Mouse (Mus musculus) gastrocnemius, postnatal 4 days (tissue): Measurements from ENCODE around the gene Enpp7. TPM values are rescaled to one million over a fixed set of nuclear protein-coding genes. Genes with fewer than 3 reads are reported as not detected.

Experiments used
- DNase-seq, 2 experiments: peaks; one replicate each; pipeline ENCODE4 v3.0.0; 2021 to 2022; ENCODE audit warnings: low spot score in 2 of 2, mixed read lengths in 2 of 2
- long read RNA-seq, 2 experiments: library from polyadenylated mRNA; stranded (forward); transcript quantifications; one replicate each; pipeline ENCODE4 v2.0.0; 2021
- total RNA-seq, 2 experiments: library from RNA; stranded (reverse); gene quantifications; 2 replicates each; pipeline ENCODE4 v1.2.3; 2021

Gene Enpp7
- total RNA-seq: not detected
- long read RNA-seq, experiment 1: 0 reads
- long read RNA-seq, experiment 2: 0 reads

DNA sequence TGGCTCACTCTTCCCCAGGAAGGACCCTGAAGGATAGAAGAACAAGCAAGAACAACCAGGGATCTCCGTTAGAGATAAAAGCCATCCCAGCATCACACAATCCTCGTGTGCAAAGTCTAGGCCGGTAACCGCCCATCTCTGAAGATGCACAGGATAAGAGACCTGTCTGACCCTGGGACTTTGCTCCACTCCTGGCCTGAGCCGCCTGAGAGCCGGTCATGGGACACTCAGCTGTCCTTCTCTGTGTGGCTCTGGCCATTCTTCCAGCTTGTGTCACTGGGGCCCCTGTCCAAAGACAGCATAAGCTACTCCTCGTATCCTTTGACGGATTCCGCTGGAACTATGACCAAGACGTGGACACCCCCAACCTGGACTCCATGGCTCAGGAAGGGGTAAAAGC is at the start of gene Enpp7:
Gene Enpp7, plus strand, starts transcription at position 190 of the 400 bp plus-strand sequence.
- DNase-seq: no peak

- no peak for DNase-seq
Measured at GRCm38 (mm10) chr11:118939731-118940130, 48.3 kb upstream of the Enpp7 start.

GRCm38 (mm10) chr11:118940539-118940938 is 47.4 kb upstream of the Enpp7 start:
- no peak for DNase-seq

DNA sequence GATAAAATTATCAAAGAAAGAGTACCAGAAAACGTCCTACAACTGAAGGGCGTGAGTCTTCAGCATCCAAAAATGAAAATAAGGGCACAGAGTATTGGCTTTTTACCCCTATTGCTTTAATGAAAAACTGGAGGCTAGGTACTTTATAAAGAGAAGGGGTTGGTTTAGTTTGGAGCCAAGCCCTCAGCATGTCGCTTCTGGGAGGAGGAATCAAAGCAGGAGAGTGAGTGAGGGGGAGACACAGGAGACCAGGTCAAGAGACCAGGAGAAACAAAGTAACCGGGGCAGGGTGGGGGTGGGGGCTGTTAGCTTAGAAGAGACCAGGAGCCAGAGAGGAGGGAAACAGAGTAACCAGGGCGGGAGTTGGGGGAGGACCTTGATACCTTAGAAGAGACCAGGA is 46.7 kb upstream of the Enpp7 start:
- no peak for DNase-seq

DNA sequence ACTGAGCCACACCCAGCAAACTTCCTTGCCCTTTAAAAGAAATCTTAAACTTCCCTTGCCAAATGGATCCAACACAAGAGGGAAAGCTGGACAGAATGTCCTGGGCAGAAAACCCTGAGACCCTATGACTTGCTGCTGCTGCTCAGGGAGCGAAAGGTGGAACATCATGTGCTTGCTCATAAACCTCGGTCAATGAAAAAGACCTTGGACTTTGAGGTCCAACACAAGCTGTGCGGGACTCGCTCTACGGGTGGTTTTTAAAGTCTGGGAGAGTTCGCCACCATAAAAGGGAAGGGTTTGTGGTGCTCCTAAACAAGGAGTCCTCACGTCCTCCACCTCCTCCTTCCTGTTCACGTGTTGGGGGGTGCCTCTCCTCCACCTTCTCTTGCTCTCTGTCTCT is 42.1 kb upstream of the Enpp7 start:
- no peak for DNase-seq

- DNase-seq: no peak
Measured at GRCm38 (mm10) chr11:118955016-118955415, 33.0 kb upstream of the Enpp7 start.

GRCm38 (mm10) chr11:118957070-118957471 is 30.9 kb upstream of the Enpp7 start:
- peak in 1 of 2 experiments; percentile 43 for DNase-seq

DNA sequence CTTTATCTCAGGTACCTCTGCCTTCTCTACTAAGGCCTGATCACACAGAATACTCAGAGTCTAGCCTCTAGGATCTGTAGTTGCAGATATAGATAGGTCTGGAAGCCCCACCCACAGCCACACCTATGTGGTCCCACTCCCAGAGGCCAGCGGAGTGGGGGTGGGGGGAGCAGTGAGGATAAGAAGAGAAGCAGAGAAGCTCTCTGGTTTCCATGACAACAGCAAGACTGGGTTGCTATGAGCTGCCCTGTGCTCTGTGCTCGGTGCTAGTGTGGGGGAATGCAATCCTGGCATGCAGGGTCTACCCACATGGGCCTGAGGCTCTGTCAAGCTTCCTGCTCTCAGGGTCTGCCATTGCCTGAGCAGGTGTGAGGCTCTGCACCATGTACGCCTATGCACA is 27.3 kb upstream of the Enpp7 start:
- DNase-seq: no peak

DNA sequence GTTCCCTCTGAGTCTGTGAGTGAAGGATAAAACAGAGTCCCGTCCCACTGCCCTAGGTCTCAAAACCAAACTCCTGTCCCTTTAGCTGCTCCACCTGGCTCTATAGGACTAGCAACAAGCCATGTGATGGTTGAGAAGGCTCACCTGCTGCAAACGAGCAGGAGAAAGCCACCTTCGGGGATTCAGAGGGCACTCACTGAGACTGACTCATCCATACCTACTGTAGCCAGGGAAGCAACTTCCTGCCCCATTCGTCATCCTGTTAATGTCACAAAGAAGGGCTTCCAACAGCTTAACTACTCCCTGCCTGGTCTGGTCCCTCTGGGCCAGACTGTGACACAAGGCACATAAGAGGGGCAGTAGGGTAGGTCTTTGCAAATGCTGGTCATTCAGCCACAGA is 25.5 kb upstream of the Enpp7 start:
- no peak for DNase-seq

DNA sequence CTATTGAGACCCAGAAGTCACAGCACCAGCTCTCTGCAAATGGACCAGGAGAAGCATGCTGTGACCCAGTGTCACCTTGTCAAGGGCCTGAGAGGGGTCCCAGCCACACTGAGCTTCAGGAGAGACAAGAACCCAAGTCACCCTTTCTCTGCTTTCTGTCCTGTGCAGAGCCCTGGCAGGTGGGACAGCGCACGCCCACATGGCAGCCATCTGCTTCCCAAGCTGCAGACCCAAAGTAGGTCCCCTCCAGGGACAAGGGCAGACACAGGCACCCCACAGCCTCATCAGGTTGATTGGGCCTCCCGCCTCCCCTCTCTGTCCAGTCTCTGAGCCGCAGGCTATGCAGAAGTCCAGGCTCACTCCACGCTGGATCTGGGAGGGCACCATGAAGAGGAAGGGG is 24.1 kb upstream of the Enpp7 start:
- no peak for DNase-seq

DNA sequence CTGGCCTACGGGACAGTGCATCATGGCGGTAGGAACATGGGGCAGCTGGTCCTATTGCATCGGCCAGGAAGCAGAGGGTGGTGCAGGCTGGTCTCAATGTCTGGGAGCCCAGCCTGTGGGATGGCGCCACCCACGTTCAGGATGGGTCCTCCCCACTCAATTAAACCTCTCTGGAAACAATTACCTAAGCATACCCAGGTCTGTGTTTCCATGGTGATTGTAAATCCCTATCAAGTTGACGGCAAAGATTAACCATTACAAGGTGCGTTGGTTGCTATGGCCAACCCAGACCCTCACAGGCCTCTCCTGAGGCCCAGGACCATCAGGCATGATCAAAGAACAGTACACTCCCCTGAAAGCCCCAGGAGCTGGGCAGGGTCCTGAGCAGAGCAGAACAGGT is 22.9 kb upstream of the Enpp7 start:
- DNase-seq: no peak

GRCm38 (mm10) chr11:118971470-118972034 is 16.4 kb upstream of the Enpp7 start:
- DNase-seq: no peak

DNA sequence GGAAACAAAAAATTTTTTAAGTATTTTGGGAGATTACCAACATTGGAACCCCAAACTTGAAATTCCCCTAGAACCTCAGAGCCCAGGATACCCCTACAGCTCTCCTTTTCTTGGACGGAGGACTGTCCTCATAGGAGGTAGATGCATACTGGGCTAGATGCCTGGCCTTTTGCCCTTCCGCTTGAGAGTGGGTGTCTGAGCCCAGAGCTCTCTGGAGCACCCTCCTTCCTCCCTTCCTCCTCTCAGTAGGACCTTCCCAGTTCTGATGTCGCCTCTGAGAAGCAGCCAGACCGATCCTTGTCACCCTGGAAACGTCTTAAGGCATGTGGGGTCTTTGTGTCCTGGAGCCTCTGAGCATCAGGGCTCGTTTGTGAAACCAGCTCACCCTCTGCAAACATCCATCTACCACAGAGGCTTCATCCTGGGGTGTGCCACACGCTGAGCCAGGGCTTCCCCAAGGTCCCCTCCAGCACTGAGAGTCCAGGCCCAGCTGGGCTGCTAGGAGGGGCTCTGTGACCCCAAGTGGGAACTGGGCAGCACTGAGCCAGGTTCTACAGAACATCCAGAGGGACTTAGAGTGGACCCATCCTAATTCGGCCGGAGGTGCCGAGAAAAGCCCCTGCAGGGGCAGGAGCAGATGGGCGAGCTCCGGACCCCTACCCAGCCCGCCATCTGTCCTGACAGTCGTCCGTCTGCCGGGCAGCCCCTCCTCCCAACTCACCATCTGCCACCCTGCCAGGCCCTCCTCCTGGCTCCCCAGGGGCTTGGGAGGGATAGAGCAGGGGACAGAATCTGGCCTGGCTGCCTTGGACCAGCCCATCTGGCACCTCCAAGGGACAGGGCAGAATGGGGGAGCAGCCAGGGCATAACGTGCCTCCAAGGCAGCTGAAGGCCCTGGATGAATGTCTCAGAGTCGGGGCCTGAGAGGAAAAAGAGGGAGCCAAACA is 15.3 kb upstream of the Enpp7 start:
- no peak for DNase-seq

DNA sequence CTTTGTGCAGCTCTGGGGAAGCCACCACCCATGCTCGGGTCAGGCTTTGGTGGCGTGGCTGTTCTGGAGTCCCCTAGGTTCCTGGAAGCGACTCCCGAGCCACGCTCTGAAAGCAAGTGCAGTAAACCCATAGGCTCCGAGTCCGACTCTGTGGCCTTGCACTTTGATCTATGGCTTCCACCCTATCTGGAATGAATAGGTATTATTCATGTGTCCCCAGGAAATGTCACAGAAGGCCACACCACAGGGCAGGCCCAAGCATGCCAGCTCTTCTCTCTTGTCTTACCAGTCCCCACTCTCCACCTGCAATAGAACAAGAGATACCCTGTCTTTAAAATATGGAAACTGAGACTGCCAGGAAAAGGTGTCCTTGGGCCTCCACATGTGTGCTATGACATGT is 13.6 kb upstream of the Enpp7 start:
- DNase-seq: no peak

DNA sequence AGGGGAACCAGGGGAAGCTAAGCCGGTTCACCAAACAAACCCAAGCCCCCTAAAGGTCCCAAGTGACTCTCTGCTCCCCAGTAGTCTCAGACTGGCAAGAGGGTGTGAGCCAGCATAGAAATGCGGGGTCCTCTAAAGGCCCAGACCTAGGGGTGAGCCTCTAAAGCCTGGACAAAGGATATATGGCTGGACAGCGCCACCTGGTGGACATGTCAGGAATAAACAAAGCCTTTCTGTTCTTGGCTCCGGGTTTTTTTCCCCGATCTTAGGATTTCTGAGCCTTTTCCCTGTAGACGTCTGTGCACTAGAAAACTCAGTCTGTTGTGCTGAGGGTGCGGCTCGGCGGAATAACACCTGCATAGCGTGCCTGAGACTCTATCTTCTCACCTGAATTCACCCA is 12.6 kb upstream of the Enpp7 start:
- DNase-seq: peak in 1 of 2 experiments; percentile 59

DNA sequence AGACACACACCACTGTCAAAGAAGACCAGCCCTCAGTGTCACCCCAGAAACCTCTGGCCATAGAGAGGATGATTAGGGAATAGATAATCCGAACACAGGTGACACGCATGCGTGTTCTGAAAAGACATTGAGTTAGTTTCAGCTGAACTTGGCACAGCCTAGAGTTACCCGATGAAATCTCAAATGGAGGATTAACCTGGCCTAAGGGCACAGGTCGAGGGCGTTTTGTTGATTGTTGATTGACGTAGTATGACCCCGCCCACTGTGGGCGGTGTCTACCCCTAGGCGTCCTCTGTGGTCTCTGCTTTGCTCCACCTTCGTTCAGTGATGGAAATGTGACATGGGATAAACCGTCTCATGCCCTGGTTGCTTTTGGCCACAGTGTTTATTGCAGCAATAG is 12.1 kb upstream of the Enpp7 start:
- no peak for DNase-seq

- DNase-seq: no peak
Measured at GRCm38 (mm10) chr11:118980388-118980787, 7.6 kb upstream of the Enpp7 start.

DNA sequence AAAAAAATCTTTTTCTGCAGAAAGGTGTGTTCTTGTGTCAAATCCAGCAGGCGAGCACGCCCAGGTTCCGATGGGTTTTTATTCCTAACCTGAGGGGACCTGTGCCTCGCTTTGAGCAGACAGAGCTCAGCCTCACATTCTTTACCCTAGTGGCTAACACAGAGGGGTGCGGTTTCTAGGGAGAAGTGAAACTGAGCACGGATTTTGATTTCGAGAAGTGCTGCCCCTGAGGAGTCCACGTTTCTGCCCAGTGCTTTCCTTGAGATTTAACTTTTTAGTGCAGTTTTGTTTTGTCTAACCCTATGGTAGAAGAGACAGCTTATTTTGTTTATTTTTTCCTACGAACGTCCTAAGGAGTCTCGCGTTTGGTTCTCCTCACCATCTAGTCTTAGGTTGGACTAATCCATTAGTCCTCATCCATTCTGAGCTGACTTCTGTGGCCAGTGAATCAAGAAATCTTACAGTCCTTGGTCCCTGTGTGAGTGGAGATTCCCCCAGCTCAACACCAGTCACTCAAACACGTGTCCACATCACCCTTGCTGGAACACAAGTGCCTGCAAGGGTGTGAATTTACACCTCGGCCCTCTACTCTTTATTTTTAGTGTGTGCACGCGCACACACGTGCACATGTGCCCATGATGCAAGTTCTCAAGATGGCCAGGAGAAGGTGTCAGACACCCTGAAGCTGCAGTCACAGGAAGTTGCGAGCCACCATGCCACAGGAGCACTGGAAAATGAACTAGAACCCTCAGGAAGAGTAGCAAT is 6.8 kb upstream of the Enpp7 start:
- no peak for DNase-seq

DNA sequence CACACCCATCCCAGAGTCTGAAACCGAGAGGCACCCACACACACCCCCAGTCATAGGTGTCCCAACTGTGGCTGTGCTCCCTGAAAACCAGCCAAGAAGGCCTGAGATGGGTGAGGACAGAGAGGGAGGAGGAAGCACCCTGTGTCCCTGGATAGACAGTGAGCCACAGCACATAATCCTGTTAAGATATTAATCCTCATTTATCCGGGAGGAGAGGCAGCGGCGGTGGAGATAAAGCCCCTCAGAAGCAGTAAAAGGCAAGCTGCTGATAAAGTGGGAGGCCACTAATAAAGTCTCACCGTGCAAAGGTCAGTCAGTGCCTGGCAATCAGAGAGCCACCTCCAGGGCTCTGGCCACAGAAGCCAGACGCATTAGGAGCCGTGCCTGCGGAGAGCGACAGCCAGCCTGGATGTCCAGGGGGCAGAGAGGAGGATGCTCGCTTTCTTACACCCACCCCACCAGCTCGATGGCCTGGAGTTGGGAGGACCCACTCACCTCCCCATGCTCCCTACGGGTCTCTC is 5.3 kb upstream of the Enpp7 start:
- no peak for DNase-seq

GRCm38 (mm10) chr11:118985571-118985970 is 2.4 kb upstream of the Enpp7 start:
- no peak for DNase-seq

DNA sequence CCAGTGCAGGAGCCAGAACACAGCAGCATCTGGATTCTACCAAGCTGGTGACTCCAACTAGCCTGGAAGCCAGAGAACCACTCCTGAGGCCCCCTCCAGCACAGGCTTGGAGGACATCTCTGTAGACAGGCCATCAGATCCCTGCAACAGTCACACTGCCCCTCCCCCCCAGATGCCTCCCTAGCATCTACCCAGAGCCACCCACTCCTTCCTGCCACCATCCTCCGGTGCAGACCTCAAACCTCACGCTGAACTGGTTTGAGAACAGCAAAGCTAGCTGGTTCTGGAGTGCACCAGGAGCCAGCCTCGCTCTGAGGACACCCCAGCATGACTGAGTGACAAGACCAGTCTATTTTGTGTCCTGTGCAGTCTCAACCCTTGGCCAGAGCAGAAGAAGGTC is 4.8 kb downstream of the Enpp7 start:
- DNase-seq: no peak

GRCm38 (mm10) chr11:118995448-118995847 is 7.5 kb downstream of the Enpp7 start:
- DNase-seq: no peak
